Mouse (Mus musculus): Measurements from ENCODE around the gene Csmd2. TPM values are rescaled to one million over a fixed set of nuclear protein-coding genes. Genes with fewer than 3 reads are reported as not detected.

Gene Csmd2
- total RNA-seq, 2 experiments from 2014 or later: not detected

DNA sequence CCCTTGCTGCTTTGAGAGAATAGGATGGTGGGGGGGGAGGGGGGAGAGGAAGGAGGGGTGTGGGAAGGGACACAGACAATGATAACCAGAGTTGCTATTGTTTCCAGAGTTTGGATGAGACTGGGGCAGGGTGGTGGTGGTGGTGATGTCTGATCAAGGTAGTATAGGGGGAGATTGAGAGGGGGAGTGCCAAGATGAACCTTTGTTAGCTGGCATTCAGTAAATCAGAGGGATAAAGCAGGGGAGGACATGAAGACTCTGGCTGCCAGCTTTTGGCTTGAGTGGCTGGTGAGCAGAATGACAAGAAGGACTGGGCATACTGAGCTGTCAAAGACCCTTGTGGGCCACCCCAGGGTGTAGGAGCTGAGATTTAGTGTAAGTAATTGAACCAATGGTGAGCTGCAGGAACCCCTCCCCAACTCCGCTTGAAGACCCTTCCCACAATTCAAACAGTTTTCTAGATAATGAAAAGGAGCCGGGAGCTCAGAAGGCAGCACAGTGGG, 254.2 kb downstream of the Csmd2 start:
- no peak for DNase-seq

DNA sequence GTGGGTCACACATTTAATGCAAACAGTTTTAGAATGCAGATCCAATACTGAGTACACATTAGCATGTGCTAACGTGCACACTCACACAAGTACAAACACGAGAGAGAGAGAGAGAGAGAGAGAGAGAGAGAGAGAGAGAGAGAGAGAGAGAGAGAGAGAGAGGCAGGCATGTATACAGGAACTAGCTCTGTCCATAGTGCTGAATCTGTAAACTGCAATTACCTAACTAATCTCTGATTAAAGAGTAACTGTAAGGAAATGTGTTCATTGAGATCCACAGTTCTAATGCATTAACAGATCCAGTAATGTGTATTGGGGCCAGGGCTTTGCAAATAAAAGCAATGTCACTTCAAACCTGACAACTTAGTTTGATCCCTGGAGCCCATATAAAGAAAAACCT, 257.5 kb downstream of the Csmd2 start:
- no peak for DNase-seq

DNA sequence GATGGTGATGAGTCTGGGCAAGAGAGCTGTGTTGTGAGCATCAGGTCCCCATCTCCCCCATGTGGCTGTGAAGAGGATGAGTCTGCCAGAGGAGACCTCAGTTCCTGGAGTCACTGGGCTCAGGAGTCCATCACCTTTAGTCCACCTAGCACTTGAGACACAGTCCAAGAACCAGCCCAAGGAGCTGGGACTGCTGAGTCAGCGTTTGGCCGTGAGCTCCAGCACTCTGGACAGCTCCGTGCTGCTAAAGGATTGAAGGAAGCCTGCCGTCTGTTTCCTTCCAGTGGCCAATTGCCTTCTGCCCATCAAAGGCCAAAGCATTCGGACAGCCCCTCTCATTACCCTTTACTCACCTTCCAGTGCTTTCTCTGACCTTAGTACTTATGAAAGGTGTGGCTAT, 261.0 kb downstream of the Csmd2 start:
- no peak for DNase-seq

DNA sequence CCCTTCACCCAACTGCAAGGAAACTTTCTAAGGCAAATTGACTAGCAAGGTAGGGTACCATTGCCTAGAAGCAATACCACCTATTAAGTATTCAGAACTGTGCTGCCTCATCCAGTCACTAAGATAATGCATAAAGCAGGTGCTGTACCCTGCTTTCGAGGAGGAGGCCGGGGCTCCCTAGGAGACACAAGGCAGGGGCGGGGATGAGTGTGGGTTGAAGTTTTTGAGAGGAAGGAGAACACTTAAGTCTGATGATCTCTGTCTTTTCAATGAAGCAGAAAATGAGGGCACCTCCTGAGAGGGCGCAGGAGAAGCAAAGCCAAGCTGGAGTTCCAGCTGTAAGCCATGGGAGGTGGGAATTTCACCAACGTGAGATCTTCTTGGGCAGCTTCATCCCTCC, 271.6 kb downstream of the Csmd2 start:
- no peak for DNase-seq

DNA sequence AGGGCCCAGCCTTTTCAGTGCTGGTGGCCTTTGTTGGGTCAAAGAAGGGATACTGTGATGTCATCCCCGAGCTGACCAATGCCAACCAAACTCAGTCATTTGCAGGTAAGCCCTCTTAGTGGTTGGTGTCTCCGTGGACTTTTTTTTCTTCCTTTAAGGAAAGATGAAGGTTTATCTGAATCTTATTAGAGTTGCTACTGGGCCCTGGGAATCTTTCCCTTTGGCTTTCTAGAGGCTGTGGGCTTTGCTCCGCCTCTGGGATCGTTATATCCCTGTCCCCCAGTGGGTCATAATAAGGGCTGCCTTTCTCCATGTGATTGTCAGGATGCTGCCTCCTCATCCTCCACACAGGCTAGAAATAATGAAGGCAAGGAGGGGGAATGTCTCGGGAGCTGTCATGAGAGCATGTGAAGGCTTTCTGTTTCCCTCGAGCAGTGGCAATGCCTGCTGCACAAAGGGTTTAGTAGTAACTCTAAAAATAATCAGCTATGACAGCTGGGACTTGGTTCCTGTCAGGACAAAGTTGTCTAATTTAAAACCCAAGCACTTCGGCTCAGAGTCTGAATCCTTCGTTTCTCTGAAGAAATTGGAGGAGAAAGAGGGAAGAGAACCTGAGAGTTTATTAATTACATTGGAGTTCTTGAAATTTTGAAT, 273.4 kb downstream of the Csmd2 start, which contains the start of gene Hmgb4:
TSS of gene Hmgb4 (minus strand) at position 51 of the 654 bp plus-strand sequence.
- DNase-seq: no peak

DNA sequence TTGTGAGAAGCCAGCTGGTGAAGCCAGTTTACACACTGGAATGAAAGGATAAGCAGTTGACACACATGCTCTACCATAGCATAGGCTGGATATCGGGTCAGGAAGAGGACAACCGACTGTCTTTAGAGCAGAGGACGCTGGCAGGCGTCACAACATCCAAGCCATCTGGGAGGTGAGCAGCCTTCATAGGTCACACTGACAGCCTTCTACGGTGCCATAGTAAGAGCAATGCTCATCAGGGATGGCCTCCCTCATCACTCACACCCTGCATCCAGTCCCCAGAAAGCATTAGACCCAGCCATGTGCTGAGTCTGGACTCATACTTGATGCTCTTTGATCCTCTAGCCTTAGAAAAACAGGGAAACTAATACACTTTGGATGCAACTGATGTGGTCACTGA, 276.8 kb downstream of the Csmd2 start:
- no peak for DNase-seq

DNA sequence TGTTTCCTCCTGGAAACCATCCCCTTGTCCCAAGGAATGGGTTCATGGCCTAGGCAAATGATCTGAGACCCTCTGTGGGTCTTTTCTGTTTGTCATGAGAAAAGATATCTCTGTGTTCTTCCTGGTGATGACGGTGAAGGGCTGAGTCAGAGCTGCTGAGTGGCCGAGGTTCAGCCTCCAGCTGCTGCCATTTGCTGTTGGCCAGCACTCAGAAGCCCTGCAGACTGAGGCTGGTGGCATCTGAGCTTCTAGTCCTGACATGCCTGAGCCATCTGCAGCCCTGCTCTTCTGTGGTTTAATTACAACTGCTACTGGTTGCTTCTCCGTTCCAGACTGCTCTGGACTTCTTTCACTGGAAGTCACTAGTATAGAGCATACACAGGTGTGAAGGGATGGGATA, 277.7 kb downstream of the Csmd2 start:
- no peak for DNase-seq

DNA sequence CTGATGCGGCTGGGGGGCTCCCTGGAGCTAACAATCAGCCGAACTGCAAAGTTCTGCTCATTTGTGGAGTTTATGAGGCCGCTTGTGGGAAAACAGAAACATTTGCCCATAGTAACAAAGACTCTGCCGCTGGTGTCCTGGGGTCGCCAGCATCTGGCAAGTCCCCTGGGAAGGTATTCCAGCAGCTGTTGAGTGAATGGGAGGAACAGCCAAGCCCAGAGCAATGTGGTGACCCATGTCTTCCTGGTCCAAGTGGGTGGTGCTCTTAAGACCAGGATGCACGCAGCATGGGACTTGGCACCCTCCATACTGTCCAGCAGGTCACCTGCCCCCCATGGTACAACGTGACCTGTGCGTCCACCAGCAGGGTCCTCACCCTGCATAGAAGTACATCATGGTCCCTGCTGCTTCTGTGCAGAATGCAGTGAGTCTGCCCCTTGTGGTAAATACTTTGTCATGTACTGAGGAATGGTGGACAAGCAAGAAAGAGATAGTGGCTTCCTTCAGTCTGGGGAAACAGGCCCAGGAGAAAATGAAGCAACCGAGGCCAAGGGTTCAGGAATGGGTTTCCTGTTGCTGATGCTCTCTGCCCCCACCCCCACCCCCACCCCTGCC, 281.7 kb downstream of the Csmd2 start:
- peak; percentile 13 for DNase-seq

DNA sequence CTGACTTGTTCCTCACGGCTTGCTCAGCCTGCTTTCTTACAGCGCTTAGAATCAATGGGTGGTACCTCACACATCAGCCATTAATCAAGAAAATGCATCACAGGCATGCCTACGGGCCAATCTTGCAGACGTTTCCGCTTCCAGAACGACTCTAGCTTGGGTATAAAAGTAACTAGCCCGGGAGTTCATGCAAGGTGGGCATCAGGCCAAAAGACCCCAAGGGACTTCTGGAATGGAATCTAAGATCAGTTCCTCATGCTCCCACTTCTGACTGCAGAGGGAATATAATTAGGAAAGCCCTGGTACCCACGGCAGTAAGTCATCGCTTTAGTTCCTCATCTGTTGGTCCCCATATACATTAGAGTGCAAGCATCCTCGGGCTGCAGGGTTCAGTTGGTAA, 282.5 kb downstream of the Csmd2 start:
- no peak for DNase-seq

DNA sequence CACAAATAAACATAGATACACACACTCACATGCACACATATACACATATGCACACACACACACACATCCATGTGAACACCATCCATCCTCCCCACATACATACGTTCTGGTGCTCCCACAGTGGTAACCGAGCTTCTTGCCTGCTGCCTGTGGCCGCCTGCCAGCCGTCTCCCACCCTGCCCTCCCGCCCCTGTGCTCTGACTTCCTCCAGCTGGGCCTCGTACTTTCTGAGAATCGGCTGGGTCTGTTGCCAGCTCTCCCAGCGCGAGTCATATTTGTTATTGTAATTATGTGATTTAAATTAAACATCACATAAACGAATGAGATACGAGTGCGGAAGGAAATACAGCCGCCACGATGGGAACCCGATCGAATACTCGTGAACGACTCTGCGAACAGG, 283.3 kb downstream of the Csmd2 start:
- DNase-seq: no peak

DNA sequence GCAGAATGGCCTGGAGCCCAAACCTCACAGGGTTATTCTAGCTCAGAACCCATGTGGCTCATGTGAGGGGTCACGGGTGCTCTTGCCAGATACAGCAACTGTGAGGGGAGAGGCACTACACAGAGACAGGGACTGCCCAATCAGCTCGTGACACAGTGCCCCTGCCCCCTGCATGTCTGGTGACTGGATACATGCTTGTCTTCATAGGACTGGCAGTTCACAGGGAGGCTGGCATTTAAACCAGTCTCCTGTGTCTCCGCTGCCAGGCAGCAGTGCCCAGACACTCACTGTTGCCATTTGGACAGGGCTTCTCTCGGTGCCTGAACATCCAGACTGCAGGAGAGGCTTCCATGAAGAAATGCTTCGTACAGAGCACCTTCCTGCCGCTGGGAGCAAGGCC, 284.8 kb downstream of the Csmd2 start:
- peak; percentile 65 for DNase-seq

DNA sequence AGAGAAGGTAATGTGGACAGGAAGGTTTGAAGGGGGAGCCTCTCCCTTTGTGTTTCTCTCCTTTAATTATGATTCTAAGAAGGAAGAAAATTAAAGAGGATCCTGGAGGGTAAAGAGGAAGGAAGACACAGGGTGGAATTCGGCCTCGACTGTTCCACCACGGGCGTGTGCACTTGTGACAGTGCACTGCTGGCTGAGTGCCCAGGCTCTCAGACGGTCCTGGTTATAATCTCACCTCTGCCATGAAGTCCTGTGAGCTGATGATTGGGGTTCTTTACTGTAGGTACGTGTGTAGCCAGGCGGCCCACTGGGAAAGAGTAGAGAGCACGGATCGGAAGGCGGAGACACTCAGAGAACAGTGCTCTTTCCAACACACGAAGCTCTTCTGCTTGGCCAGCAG, 285.5 kb downstream of the Csmd2 start:
- DNase-seq: no peak

DNA sequence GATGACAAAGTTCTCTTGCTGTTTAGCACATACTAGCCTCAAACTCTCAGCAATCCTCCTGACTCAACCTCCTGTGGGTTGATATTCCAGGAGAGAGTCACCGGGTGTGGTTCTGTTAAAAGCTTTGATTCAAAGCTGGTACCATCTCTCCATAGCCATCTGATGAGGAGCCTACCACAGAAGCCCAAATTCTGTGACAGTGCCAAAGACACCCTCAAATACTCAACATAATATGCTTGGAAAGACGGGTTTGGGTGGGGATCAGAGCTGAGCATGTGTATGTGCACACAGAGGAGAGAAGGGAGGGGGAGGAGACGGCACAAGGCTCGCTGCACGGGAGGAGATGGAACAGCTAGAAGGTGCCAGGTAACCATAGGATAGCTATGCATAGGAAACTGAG, 287.5 kb downstream of the Csmd2 start:
- DNase-seq: no peak

DNA sequence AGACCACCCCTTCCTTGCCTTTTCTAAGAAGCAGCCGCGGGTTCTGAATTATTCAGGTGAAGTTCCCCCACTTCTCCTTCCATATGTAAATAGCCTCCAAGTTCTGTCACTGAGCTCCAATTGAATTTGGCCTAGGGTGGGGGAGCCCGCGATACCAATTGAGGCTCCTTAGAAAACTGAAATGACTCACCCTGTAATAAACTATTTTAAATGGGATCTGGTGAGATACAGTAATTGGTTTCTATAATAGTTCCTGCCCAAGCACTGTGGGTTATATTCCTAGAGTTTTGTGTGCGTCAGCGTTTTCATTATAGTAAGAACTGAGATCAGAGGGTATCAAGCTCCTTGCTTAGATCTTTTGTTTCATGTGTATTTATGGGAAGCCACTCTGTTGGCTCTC, 287.9 kb downstream of the Csmd2 start:
- DNase-seq: no peak

DNA sequence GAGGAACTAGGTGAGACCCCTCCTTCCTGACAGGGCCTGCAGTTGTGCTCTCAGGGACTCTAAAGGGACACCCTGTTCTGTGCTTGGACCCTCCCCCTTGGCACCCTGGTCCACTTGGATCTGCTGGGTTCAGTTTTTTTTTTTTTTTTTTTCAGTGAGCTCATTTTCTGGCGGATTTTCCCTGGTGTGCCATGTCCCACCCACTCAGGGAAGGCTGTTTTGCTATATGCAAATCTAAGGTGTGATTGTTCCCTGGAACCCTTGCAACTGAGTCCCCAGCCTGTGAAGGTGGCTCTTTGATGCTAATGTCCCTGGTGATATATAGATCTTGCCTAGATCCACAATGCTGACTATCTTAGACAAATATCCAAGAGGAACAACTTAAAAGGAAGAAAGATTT, 297.4 kb downstream of the Csmd2 start:
- DNase-seq: no peak

DNA sequence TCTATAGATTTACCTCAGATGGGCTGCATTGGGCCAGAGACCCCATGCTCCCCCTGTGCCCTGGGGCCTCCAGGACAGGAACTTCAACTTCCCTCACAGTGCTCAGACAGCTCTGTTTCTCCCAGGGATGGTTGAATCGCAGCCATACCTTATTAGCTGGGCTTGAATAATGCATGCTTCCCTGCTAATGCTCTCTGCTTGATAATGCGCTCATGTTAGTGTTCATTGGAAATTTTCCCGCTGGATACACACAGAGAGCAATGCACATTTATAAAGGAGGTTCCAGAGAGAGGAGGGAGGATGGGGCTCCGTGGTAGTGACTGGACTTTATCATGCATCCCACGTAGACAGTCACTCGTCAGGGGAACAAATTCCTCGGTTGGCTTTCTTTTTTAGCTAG, 300.4 kb downstream of the Csmd2 start:
- no peak for DNase-seq

DNA sequence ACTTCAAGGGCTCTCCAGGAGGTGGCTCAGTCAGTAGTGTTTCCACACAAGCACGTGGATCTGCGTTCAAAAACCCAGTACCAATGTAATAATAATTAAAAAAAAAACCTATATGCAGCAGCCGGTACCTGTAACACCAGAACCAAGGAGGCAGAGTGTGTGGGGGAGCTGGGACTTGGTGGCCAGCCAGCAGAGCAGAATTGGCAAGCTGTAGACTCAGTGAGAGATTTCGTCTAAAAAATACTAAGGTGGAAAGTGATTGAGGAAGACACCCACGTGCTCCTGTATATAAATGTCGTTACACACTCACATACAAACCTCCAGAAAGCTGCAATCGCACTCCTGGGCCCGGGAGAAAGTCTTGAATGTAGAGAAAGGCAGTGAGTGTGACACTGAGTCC, 316.4 kb downstream of the Csmd2 start:
- DNase-seq: no peak

DNA sequence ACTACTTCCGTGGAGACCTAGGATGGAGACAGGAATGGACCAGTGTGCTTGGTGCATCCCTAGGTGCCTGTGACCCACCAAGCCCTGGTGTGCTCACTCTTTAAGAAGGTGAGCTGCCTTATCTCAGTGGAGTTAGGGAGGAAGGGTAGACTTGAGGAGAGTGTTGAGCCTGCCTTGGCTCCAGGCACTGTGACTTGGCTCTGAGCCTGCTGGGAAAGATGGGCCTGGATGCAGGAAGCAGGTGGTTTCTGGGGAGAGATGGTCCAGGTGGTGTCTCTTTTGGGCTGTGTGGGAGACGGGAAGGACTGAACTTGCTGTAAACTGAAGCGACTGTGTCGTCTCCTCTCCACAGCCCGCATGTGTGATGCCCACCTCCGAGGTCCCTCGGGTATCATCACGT, 318.4 kb downstream of the Csmd2 start:
- no peak for DNase-seq

DNA sequence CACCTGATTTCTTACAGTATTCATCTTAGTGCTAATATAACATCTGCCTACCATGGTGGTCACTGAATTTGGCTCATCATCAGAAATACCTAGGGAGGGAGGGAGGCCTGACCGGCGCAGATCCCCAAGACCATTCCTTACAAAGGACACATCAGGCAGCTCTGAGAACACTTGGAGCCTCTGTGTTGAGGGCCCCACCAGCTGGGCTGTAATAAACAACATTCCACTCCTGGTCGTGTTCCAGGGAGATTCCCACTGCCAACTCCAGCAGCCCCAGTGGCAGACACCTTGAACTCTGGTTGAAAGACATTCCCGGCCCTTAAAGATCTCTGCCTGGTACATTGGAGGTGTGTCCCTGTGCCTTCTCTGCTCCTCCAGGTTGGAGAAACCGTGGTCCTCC, 327.7 kb downstream of the Csmd2 start:
- no peak for DNase-seq

DNA sequence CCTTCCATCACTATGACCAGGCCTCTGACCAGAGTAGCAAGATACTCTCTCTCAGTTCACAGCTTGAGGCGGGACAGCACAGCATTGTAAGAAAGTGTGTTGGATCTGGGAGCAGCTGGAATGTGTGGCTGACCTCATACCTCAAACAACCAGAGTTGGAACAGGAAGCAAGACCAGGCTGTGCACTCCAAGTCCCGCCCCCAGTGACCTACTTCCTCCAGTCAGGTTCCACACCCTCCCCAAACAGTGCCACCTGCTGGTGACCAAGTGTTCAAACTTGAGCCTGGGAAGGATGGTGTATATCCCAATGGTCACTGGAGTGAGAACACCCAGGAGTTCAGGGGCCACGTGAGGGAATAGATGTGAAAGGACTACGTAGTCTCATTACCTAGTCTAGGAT, 330.3 kb downstream of the Csmd2 start:
- no peak for DNase-seq

DNA sequence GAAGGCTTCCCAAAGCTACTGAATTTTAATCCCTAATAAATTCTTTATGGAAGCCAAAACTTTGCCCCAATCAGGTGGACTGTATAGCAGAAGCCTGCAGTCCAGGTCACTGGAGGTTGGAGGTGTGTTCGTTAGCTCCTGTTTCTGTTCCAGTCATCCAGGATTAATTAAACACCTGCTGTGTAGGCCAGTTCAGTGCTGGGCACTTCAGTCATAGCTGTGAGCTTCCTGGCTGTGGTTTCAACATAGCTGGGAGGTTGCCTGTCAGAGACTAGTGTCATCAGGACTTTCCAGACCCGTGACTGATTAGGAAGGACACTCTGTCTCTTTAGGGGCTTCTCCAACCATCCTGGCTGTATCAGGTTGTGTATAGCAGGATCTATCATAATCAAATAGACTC, 337.9 kb downstream of the Csmd2 start:
- DNase-seq: no peak

DNA sequence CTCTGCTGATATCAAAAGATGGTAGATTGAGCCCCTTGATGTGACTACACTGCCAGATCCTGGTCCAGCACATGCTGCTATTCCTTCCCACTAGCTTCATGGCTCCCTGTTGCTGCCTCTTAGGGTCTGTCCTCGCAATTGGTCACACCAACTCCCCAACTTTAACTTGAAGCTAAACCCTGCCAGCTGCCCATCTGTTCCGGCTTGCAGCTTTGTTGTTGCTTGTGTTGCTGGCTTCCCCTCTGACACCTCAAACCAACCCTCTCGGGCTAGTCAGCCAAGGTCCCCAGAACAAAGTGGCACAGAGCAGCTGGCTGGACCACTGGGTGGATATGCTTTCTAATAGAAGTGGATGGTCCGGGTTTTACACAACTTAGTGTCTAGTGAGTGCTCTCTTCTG, 339.1 kb downstream of the Csmd2 start:
- no peak for DNase-seq

DNA sequence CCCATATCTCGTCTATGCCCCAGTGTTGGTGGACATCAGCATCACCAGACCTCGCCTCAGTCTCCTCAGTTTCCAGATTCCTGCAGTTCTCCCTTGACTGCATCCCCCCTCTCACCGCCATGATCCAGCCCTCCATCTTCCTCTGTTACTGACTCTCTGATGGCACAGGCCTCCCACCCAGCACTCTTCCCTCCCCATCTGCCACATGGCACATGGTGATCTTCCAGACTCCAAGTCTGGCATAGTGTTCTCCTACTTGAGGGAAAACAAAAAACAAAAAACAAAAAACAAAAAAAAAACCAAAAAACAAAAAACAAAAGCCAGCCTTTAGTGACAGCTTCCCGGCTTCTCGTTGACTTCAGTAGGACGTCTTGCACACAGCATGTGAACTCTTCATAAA, 339.8 kb downstream of the Csmd2 start:
- no peak for DNase-seq

DNA sequence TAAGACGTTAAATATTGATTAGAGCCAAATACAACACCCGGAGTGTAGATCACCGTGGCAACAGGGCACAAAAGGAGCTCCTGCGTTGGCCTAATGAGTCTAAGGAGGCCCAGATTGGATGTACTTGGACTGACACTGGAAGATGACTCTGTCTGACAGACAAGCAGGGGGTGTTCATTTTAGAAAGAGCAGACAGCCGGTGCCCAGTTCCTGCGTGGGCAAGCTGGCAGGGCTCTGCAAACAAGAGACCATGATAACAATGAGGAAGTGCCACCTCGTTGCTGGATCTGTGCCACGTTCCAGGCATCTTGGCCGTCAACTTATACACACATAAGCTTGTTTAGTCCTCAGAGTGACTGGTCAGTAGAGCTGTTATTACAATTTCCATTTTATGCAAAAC, 342.9 kb downstream of the Csmd2 start:
- DNase-seq: no peak

All from gastrocnemius, postnatal 25 days (tissue).